Mouse (Mus musculus) c-Kit-negative CD71-positive TER-119-positive erythroid progenitor cells, embryonic 14.5 days (primary cell): ENCODE measurements around the gene Ndc80.
A peak's percentile ranks its signal among the peaks of the same experiment; 100 is the strongest.
"Not testable (repeated sequence)": the region's sequence is repeated elsewhere in the genome, so short reads cannot be mapped to it uniquely, and the experiment has no call there.

ENCODE experiments used
- DNase-seq: peaks from one replicate; pipeline ENCODE4 v3.0.0-alpha.2; 2013; ENCODE audit warnings: low read depth, low spot score

The Ndc80 gene

DNA sequence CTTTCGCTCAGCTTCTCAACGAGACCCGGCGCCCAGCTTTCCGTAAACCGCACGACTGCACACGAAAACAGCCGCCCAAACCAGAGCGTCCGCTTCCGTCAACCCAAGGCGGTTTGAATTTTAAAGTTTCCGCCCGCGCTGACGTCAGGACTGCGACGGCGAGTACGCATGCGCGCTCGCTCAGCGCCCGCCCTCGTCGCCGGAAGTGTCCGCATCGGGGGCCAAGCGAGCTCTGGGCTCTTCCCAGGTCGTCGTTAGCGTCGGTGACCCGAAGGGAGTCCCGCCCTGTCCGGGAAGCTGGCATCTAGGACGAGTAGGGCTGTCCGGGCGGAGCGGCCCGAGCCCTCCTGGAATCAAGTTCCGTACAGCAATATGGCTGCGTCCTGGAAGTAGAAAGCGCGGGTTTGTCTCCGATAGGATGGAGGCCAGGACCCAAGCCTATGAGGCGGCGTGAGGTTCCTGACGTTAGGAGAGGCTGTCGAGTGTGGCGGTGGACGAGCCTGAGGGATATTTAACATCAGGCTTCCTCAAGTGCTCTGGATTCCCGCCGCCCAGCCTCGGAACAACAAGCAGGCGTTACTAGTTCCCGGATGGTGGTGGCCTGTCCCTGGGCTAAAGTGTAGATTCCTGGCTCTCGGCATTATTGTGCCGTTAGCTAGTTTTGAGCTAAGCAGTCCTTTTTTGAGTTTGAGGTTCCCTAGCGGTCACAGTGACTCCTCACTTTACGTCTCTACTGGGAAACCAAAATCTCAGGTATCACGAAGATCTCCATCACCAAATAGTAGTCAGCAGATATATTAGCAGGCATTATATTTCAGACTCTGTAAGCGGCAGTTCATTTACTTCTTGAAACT, at the start of gene Ndc80:
Gene Ndc80, minus strand, starts transcription at position 147 of the 854 bp plus-strand sequence.
- DNase-seq: peak; percentile 85

GRCm38 (mm10) chr17:71561631-71562030, 35.0 kb upstream of the Ndc80 start:
- DNase-seq: no peak

DNA sequence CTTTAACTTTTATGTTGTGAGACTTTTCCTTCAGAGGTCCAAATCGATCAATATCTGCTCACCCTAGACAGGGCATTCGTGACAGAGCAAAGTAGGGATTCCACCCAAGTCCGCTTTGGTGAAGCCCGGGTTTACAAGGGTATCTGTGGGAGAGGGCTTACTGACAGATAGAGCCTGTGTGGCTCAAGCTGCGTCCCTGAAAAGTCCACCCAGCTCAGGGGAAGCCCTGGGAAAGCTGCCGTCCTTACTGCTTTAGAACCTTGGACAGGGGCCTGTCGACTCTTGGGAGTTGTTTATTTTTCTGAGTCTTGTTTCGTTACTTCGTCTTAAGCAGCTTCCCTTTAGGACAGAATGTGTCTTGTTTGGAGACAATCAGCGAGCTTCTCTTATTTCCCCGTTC, 26.2 kb upstream of the Ndc80 start:
- DNase-seq: no peak

DNA sequence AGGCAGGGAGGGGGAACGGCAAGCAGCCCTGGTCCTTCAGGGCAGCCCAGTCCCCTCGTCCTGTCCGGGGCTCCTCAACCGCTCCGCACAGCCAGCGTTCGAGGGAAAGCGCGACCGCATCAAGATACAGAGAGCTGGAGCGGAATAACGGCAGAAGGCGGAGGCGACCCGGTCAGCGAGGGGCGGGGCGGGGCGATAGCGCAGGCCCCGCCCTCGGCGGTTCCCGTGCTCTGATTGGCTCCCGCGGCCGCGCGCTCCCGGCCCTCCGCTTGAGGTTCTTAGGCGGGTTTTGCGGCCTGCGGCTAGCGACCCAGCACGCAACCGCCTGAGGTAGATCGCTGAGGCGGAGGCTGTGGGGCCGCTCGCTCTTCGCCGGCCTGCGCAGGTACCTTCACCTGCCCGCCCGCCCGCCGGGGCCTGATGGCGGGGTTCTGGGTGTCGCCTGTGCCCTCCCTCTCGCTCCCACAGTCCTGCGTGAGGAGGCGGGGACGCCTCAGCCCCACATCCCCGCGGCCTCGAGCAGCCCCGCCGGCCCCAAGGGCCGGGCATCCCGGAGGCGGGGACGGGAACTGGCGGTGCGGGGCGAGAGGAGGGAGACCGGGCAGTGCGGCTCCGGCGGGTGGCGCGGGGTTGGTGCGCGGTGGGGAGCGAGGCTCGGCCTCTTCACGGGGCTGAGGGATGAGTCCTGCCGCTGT, 25.2 kb upstream of the Ndc80 start, which contains the start of gene Spdya:
Gene Spdya, plus strand, starts transcription at position 305 of the 695 bp plus-strand sequence.
- DNase-seq: peak; percentile 80

DNA sequence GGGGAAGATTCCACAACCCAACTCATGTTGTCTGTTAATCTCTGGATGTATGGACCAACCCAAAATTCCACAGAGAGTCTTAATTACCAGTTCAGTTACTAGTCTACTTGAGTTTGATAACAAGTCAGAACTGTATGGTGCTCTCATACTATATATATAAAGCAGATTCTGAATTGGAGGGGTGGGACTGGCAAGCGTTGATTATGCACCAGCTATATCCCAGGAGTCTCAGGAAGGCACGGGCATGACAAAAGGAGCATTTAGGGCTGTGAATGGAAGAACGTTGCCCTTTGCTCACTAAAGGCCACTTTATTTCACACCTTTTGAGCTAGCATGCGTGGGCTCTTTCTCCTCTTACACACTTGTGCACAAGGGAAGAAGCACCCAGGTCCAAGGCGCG, 24.7 kb upstream of the Ndc80 start:
- no peak for DNase-seq

DNA sequence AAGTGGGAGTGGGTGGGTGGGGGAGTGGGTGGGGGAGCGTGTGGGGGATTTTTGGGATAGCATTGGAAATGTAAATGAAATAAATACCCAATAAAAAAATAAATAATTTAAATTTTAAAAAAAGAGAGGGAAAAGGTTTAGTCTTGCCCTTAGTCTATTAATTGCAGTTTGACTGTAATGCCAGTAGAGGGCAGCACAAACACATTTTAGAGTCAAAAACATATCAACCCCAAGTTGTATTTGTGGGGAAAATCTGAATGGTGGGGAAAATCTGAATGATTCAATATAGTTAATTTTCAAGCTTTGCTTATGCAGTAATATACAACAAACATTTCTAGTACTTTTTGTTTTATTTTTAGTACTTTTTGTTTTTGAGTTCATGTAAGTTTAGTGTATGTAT, 21.9 kb upstream of the Ndc80 start:
- peak; percentile 32 for DNase-seq

DNA sequence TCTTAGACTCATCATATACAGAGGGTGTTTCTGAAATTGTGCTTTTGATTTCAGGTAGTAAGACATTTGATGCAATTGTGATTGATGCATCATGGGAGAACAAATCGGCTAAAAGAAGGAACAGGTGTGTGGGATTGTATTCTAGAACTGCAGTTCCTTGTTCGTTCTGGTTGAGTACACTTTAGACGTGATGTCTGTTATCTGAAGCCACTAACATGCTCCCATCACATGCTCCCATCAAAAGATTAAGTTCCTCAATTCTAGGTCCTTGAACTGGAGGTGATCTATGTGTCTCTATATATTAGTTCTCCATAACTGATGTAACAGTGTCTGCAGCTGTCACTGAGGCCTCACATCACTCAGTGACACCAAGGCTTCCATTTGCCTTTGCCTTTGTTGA, 10.5 kb upstream of the Ndc80 start:
- DNase-seq: no peak

GRCm38 (mm10) chr17:71535595-71535994, 8.9 kb upstream of the Ndc80 start:
- not testable (repeated sequence) for DNase-seq

DNA sequence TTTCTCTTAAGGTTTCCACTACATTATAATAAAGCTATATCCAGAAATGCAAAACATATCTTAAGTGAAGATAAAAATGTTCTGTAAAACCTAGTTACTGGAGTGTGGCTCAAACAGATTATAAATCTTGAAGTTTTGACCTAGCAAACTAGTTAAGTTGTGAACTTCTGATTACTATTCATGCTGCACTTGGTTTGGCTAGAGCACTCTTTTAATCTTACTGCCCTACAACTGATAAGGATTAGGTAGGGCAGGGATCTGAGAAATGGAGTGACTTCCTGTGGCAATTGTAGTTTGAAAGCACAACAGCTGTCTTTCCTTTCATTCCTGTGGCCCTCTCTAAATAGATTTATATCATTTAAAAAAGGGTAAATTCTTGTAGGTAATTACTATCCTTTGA, 1.4 kb upstream of the Ndc80 start:
- DNase-seq: no peak

DNA sequence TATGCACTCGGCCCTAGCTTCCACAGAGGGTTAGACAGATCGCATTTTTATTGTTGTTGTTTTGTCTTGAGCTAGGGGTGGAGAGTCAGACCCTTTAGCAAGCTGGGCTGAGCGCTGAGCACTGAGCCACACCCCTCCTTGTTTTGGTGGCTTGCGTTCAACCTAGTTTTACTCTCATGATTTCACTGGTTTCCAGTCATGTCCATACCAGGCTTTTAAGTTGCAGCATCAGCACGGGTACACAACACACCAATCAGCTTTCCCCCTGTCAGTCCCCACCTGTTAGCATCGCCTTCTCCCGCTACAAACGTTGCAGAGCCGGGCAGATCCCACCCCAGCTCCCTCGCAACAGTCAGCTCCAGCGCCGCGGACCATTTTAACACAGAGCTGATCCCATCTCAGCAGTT, 352 bp downstream of the Ndc80 start:
- peak; percentile 45 for DNase-seq

DNA sequence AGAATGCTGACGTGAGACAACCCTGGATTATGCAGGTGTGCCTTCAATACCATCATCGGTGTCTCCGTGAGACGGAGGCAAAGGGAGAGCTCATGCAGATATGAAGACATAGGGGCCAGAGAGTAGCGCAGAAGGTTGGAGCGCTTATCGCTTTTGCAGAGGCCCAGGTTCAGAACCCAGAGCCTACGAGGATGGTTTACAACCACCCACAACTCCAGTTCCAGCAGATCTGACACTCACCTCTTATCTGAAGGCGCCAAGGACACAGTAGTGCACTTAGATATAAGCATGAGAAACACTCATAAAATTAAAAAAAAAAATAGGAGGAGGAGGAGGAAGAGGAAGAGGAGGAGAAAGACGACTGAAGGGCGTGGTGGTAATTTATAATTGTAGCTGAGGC, 16.4 kb downstream of the Ndc80 start:
- no peak for DNase-seq

DNA sequence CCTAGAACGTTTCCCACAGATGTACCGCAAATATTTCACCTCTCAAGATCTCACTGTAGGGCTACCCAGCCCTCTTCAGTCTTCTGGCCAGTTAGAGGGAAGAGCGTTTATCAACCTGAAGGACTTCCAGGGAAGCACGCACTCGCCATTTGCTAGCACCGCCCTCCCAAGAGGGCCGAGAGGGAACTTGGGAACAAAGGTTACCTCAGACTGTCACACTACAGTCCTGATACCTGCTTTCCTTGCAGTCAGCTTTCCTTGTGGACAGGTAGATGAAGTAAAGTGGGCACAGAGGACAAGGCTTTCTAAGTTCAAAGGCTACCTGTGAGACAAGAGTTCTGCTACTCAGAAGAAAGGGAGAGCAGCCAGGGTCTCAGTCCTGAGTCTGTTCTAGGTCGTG, 19.8 kb downstream of the Ndc80 start:
- no peak for DNase-seq

DNA sequence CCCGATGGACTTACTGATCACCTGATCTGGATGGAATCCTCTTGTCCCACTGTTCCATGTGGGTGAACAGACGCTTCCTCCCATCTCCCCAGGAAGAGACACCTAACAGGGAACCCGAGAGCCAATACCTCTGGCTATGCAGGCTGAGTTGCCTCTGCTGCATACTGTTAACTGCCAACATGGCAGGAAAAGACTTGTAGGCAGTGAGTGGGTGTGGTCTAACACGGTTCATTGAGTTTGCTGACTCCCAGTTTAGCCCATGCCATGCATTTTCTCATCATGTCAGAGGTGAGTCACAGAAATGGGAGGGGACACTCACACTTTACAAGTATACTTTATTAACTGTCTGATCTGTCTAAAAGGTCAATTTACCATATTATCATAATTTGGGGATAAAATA, 30.9 kb downstream of the Ndc80 start:
- no peak for DNase-seq

DNA sequence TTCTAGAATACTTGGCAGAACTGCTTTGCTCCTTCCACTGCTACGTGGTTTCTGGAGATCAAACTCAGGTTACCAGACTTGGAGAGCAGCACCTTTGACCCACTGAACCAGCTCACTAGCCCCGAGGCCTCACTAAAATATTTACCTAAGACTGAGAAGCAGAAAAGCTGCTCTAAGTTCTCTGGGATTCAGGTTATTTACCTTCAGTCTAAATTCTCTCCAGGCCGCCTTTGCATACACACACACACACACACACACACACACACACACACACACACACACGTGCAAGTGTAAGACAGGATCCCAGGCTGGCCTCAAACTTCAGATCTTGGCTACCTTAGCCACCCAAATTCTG, 35.3 kb downstream of the Ndc80 start:
- DNase-seq: no peak

- no peak for DNase-seq
Observed at GRCm38 (mm10) chr17:71490666-71491331, 35.9 kb downstream of the Ndc80 start.

GRCm38 (mm10) chr17:71489703-71490461, 36.8 kb downstream of the Ndc80 start:
- no peak for DNase-seq

DNA sequence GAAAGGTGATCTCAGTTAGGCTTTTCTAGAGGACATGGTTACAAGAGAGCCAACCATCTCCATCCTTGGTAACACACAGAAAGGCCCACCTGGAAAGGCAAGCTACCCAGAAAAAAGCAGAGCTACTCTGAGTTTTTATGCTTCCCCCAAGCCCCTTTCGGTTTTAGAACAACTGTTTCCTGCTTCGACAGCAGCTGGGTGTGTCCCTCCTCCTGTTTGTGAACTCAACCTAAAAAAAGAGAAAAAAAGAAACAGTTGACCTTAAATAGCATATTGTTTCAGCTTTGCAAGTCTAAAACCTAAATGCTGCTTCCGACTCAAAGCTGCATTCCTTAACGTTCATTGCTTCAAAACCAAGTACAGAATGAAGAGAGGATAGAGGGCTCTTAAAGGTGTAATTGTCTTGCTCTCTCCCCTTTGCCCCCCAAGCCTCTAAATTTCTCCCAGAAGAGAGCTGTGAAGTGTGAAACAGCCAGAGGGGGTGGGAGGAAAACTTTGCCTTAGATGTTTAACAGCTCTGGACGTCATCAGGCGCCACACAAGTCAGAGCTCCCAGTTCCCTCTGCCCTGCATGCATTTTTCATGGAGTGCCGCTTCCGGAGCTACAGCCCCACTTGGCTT, 40.3 kb downstream of the Ndc80 start:
- no peak for DNase-seq

DNA sequence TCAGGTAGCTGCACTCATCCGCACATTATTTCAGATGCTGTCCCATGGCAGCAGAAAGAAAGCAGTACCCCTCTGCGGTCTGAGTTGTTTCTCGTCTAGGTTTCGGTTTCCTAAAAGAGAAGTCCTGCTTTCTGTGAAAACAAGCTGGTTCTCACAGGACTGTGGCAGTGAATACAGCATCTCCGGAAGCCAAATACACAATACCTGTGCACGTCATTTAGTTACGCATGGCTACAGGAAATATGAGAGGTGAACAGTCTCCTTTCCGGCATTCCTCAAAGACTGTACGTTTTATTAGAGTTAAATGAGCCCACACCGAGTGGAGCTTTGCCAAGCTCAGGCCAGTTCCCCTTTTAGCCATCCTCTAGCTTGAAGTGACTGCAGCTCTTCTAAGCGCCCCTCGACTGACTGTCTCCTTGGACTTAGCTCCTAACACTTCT, 40.8 kb downstream of the Ndc80 start:
- DNase-seq: no peak

DNA sequence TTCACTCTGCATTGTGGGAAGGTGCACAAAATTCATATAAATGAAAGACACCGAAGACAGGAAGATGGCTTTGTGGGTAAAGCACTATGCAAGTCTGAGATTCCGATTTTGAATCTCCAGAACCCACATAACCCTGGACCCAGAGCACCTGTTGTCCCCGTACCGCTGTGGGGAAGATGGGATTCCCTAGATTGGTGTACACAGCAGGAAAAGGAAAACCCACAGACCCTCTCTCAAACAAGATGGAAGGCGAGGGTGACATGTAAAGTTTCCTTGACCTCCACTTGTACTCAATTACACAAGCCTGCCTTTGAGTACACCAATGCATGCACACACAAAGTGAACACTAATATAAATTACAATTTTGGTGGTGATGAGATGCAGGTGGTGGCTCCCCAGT, 41.9 kb downstream of the Ndc80 start:
- no peak for DNase-seq

DNA sequence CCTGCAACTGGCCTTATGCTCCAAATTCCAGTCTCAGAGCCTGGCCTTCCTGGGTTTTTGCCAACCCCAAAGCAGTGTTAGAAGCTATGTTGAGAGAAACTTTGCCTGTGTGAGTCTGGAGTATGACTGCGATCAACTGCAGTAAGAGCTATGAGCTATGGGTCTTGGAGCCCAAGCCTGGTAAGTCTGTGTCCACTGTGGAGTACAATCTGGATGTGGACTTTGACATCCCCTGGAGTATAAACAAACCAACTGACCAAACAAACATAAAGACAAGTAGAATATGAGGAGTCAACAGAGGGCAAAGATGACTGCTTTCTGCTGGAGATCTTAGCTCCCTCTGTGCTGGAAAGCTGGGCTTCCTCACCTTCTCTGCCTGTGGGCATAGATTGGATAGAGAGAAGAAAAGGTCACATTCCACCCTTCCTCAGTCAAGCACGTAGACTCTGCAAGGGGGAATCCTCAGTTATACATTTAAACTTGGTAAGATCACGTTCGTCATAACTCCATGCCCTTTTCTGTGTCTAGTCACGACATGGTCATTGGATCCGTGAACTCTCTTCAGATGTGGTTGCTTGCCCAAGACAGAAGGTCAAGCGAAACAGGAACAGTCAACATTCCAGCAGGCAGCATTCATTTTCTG, 43.1 kb downstream of the Ndc80 start:
- DNase-seq: no peak
